Mouse (Mus musculus) telencephalon, adult 2 months (tissue): ENCODE results near the gene Ppm1h.

ENCODE experiments used
- DNase-seq: peaks from one replicate; pipeline ENCODE4 v3.0.0-alpha.2; 2011; ENCODE audit warnings: low read depth, low spot score

Gene Ppm1h

GRCm38 (mm10) chr10:122887528-122888183 lies 209.1 kb downstream of the Ppm1h start:
- DNase-seq, result no peak

- DNase-seq, result no peak
Measured at GRCm38 (mm10) chr10:122890682-122891350, 212.3 kb downstream of the Ppm1h start.

- no peak for DNase-seq
Measured at GRCm38 (mm10) chr10:122891461-122891860, 212.9 kb downstream of the Ppm1h start.

- DNase-seq, result no peak
Measured at GRCm38 (mm10) chr10:122894555-122895069, 216.1 kb downstream of the Ppm1h start.

- no peak for DNase-seq
Measured at GRCm38 (mm10) chr10:122895121-122895770, 216.7 kb downstream of the Ppm1h start.

- no peak for DNase-seq
Measured at GRCm38 (mm10) chr10:122899971-122900370, 221.4 kb downstream of the Ppm1h start.

- DNase-seq, result no peak
Measured at GRCm38 (mm10) chr10:122900466-122900865, 221.9 kb downstream of the Ppm1h start.

- DNase-seq, result no peak
Measured at GRCm38 (mm10) chr10:122901379-122901778, 222.8 kb downstream of the Ppm1h start.

GRCm38 (mm10) chr10:122909406-122910032 lies 231.0 kb downstream of the Ppm1h start:
- no peak for DNase-seq

- no peak for DNase-seq
Measured at GRCm38 (mm10) chr10:122910798-122911225, 232.2 kb downstream of the Ppm1h start.

- no peak for DNase-seq
Measured at GRCm38 (mm10) chr10:122911668-122912067, 233.1 kb downstream of the Ppm1h start.

GRCm38 (mm10) chr10:122912086-122912690 lies 233.6 kb downstream of the Ppm1h start:
- no peak for DNase-seq

- peak; percentile 56 for DNase-seq
Measured at GRCm38 (mm10) chr10:122912701-122913368, 234.3 kb downstream of the Ppm1h start.

GRCm38 (mm10) chr10:122913393-122913792 lies 234.8 kb downstream of the Ppm1h start:
- DNase-seq, result no peak

GRCm38 (mm10) chr10:122915905-122916304 lies 237.3 kb downstream of the Ppm1h start:
- no peak for DNase-seq

GRCm38 (mm10) chr10:122917648-122918324 lies 239.2 kb downstream of the Ppm1h start:
- no peak for DNase-seq

- DNase-seq, result no peak
Measured at GRCm38 (mm10) chr10:122918325-122918694, 239.7 kb downstream of the Ppm1h start.

GRCm38 (mm10) chr10:122918754-122919153 lies 240.2 kb downstream of the Ppm1h start:
- DNase-seq, result no peak

- no peak for DNase-seq
Measured at GRCm38 (mm10) chr10:122919416-122919815, 240.9 kb downstream of the Ppm1h start.

GRCm38 (mm10) chr10:122920218-122920795 lies 241.7 kb downstream of the Ppm1h start:
- no peak for DNase-seq
